Mouse (Mus musculus): ENCODE measurements at regions not wholly inside any gene's neighbourhood (a gene's known extent, or its start where the extent isn't known, plus 50 kb on each side); places are given as distances from the start of the nearest gene placed in this dataset.

DNA sequence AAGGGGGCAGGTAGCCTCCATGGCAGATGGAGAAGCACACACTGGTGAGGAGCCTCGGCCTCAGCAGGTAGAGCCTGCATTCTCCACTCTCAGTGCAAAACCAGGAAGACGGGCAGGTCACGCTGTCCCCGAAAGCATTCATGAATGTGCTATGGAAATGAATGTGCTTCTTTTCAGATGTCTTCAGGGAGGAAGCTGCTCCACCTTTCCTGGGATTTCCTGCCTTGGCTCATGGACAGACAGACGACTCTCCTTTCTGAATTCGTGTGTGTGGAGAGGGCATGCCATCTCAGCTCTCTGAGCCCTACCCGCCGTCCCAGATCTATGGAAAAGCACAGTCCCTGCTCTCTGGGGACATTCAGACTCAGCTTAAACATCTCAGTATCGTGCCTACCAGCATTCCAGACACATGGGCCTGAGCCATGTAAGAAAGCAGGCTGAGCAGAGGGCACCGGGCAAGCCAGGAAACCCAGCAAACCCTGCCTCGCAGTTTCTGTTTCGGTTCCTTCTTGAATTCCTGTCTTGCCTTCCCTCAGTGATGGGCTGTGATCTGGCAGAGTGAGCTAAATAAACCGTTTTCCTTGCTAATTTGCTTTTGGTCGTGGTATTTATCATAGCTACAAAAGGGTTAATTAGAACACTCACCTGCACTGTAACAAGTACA lies 354.0 kb downstream of the Matn1 start:
- no peak for DNase-seq (ENCODE audit: low spot score)

GRCm38 (mm10) chr4:131303936-131304335 lies 359.8 kb downstream of the Matn1 start:
- DNase-seq (ENCODE audit: low spot score) = no peak

DNA sequence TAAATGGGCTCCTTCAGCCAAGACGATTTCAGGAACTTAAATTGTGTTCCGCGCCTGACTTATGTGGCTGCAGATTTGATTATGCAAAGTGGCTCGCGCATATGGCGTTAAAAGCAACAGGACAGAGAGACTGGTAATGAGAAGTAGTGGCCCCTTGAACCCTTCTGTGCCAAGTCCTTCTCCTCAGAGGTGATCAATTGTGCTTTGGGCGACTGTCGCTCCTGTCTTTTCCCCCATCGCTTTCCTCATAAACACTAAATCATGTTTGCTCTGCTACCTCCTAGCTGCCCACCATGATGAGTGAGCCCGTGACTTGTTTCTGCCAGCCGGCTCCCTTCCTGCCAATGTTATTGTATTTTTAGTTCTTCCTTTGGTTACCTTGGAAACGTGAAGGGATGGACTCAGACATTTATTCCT lies 360.2 kb downstream of the Matn1 start:
- no peak for DNase-seq (ENCODE audit: low spot score)

DNA sequence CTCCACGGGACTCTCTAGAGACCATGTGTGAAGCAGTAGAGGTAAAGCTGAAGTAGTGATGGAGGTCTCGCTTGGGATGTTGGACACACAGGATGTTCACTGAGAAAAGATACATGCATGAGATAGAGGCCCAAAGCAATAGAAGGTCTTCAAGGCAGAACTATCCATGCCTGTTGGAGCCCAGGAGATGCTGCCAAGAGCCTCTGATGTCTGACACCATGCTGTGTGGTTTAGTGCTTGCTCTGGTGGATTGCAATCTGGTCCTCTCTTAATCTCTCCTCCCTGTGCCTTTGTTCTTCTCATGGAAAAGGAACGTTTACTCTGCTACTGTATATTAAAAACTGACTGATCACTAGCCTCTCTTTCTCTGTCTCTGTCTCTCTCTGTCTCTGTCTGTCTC lies 370.0 kb downstream of the Matn1 start:
- no peak for DNase-seq (ENCODE audit: low spot score)

DNA sequence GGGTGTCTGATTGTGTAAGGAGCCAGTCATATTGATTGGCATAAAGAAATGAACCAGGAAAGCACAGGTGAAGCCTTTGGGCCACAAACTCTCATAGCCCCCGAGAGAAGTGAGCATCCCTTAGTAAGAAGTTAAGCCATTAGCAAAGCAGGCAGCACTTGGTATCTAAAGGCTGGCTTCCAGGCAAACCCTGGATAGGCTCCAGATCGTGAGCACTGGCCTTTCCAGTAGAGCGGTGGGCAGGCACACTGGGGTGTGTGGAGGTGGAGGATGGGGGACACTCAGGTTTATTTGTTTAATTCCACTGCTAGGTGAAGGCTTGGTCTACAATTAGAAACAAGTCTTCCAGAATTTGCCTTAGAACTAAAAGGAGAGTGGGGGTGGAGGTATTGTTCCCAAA lies 371.9 kb downstream of the Matn1 start:
- no peak for DNase-seq (ENCODE audit: low spot score)

- no peak for DNase-seq (ENCODE audit: low spot score)
Measured at GRCm38 (mm10) chr4:131322323-131322722, 378.1 kb downstream of the Matn1 start.

DNA sequence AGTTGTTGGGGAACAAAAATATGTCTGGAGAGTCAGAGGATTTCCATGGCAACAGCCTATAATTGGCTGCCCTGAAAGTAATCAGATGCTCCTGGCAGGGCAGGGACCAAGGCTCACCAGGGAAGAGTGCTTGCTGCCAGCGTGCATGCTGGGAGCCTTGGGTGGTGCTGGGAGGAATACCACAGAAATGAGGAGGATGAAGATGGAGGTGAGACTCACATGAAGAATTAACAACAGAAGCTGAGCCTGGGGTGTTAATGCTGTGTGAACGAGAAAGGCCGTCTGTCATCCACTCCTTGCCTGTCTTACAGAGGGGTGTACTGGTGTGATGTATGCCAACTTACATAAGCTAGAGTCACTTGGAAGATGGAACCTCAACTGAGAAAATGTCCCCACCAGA lies 380.3 kb downstream of the Matn1 start:
- DNase-seq (ENCODE audit: low spot score) = no peak

DNA sequence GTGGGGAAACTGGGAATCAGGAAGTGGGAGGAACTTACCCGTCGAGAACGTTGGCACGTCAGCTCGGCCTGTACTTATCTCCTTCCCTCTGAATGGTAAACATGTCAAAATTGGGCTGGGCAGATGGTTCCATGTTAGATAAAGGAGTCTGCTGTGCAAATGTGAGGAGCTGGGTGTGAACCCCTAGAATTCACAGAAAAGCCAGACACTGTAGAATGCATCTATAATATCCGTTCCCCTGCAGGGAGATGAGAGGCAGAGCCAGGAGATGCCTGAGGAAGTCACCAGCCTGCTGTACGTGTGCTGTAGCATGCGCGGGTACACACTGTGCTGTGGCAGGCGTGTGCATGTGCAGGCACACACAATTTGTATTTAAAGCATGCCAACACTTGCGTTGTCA lies 381.0 kb downstream of the Matn1 start:
- DNase-seq (ENCODE audit: low spot score) = no peak

GRCm38 (mm10) chr4:131325609-131326008 lies 381.4 kb downstream of the Matn1 start:
- DNase-seq (ENCODE audit: low spot score) = no peak

- no peak for DNase-seq (ENCODE audit: low spot score)
Measured at GRCm38 (mm10) chr4:131329398-131329797, 385.2 kb downstream of the Matn1 start.

GRCm38 (mm10) chr4:131331646-131332045 lies 387.5 kb downstream of the Matn1 start:
- DNase-seq (ENCODE audit: low spot score) = no peak

DNA sequence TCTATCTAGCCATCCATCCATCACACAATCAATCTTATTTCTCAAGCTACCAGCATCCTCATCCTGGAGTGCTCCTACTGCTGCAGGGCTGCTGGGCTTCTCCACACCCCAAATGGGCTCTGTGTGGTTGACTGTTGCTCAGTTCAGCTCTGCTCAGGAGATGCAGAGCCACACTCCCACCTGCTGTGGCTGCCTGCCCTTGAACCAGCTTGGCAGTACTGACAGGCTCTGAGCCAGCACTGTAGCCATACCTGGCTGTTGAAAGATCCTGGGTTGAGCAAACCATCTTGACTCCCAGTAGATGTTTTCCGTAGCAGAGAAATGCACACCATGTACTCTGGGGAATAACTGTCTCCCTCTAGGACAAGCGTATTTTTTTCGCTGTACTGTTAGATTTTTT lies 392.6 kb downstream of the Matn1 start:
- no peak for DNase-seq (ENCODE audit: low spot score)

- DNase-seq (ENCODE audit: low spot score) = no peak
Measured at GRCm38 (mm10) chr4:131340993-131341695, 397.0 kb downstream of the Matn1 start.

GRCm38 (mm10) chr4:131346727-131347126 lies 402.5 kb downstream of the Matn1 start:
- no peak for DNase-seq (ENCODE audit: low spot score)

- no peak for DNase-seq (ENCODE audit: low spot score)
Measured at GRCm38 (mm10) chr4:131350268-131350667, 406.1 kb downstream of the Matn1 start.

- no peak for DNase-seq (ENCODE audit: low spot score)
Measured at GRCm38 (mm10) chr4:131354908-131355307, 410.7 kb downstream of the Matn1 start.

DNA sequence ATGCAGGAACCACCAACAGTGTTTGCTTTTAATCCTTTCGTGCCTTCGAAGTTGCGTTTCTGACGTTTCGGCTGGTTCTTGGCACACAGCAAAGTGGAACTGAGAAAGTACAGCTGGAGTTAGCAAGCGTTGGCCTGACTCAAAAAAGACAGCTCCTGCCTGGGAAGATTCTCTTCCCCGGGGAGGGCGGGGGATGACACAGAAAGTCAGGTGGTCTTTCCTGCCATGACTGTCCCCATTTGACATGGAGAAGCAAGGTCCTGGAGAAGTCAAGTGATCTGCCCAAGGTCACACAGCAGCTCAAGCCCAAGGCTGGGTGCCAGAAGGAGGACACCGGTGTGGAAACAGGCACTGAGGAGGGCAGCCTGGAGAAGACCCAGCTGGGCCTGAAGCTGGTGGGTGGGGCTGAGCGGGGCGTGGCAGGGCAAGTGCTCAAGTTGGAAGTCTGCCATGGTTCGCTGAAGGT lies 411.4 kb downstream of the Matn1 start:
- no peak for DNase-seq (ENCODE audit: low spot score)

GRCm38 (mm10) chr4:131356316-131356715 lies 412.1 kb downstream of the Matn1 start:
- DNase-seq (ENCODE audit: low spot score) = no peak

- DNase-seq (ENCODE audit: low spot score) = no peak
Measured at GRCm38 (mm10) chr4:131363030-131363429, 418.8 kb downstream of the Matn1 start.

DNA sequence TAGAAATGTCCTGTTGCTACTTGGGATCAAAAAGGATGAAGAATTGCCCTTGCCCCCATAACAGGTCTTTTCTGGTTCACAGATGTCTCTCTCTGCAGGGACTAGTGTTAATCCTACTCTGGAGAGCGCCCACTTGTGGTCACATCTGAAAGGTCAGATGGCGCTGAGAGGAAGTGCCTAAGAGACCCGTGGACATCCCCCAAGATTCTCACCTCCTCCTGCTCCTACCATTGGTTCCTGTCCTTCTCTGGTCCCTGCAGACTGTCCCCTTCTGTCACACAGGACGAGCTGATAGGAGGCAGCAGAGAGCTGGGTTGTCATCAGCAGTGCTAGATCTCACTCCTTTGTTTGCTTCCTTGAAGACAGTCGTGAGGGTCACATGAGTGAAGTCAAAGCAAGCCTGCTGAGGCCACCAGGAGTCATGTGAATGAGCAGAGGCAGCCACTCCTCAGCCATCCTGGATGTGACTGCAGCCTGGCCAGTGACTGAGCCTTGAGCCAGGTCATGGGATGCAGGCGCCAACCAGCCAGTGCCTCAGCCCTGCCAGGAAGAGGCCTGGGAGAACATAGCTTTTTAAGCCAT lies 420.6 kb downstream of the Matn1 start:
- peak; percentile 7 for DNase-seq (ENCODE audit: low spot score)

DNA sequence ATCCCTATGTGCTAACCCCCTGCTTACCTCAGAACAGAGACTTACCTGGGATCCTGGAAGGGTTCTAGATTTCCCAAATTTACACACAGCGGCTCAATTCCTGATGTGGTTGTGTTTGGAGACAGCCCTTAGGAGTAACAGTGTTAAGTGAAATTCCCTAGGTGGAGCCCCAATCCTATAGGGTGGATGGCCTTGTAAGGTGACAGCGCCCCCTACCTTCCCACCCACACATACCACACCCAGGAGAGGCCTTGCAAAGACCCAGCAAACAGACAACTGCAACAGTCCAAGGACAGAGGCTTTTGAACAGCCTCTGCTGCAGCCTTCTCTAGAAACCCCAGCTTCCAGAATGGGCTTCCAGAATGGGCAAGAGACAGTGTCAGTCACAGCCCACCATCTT lies 421.8 kb downstream of the Matn1 start:
- no peak for DNase-seq (ENCODE audit: low spot score)

- DNase-seq (ENCODE audit: low spot score) = no peak
Measured at GRCm38 (mm10) chr4:131366656-131367055, 422.5 kb downstream of the Matn1 start.

- no peak for DNase-seq (ENCODE audit: low spot score)
Measured at GRCm38 (mm10) chr4:131372517-131372916, 428.3 kb downstream of the Matn1 start.

Measured in c-Kit-positive CD71-positive TER-119-positive erythroid progenitor cells, embryonic 14.5 days (primary cell).